Mouse (Mus musculus): Measurements from ENCODE around the gene Gse1.

The Gse1 gene

GRCm38 (mm10) chr8:120563348-120563724 lies 335.1 kb downstream of the Gse1 start:
- DNase-seq: no peak

GRCm38 (mm10) chr8:120563851-120564837 lies 335.9 kb downstream of the Gse1 start:
- DNase-seq: peak; percentile 92 to 95

GRCm38 (mm10) chr8:120565151-120565711 lies 337.0 kb downstream of the Gse1 start:
- no peak for DNase-seq

- DNase-seq: no peak
Observed at GRCm38 (mm10) chr8:120566681-120567080, 338.4 kb downstream of the Gse1 start.

GRCm38 (mm10) chr8:120567731-120568130 lies 339.5 kb downstream of the Gse1 start:
- DNase-seq: no peak

- no peak for DNase-seq
Observed at GRCm38 (mm10) chr8:120568164-120568798, 340.0 kb downstream of the Gse1 start.

GRCm38 (mm10) chr8:120569123-120569522 lies 340.9 kb downstream of the Gse1 start:
- DNase-seq: no peak

GRCm38 (mm10) chr8:120569939-120570715 lies 341.9 kb downstream of the Gse1 start:
- peak; percentile 80 to 87 for DNase-seq

GRCm38 (mm10) chr8:120571561-120571960 lies 343.3 kb downstream of the Gse1 start:
- no peak for DNase-seq

- DNase-seq: peak; percentile 65
Observed at GRCm38 (mm10) chr8:120572534-120572933, 344.3 kb downstream of the Gse1 start.

GRCm38 (mm10) chr8:120573866-120574265 lies 345.6 kb downstream of the Gse1 start:
- DNase-seq: no peak

- DNase-seq: no peak
Observed at GRCm38 (mm10) chr8:120574941-120575340, 346.7 kb downstream of the Gse1 start.

- DNase-seq: peak in 1 of 2 experiments; percentile 26
Observed at GRCm38 (mm10) chr8:120575801-120576200, 347.5 kb downstream of the Gse1 start.

- DNase-seq: no peak
Observed at GRCm38 (mm10) chr8:120577821-120578220, 349.6 kb downstream of the Gse1 start.

GRCm38 (mm10) chr8:120580336-120581000 lies 352.2 kb downstream of the Gse1 start:
- no peak for DNase-seq

- DNase-seq: no peak
Observed at GRCm38 (mm10) chr8:120581329-120581728, 353.1 kb downstream of the Gse1 start.

GRCm38 (mm10) chr8:120581811-120582210 lies 353.6 kb downstream of the Gse1 start:
- DNase-seq: no peak

GRCm38 (mm10) chr8:120585521-120585920 lies 357.3 kb downstream of the Gse1 start:
- no peak for DNase-seq

GRCm38 (mm10) chr8:120588908-120589771 lies 360.9 kb downstream of the Gse1 start, which contains the start of gene Gins2:
TSS of gene Gins2 (minus strand) at chr8:120589304.
- peak; percentile 100 for DNase-seq

- no peak for DNase-seq
Observed at GRCm38 (mm10) chr8:120589921-120590320, 361.7 kb downstream of the Gse1 start.

Measured in lung, postnatal 4 days (tissue).